Mouse (Mus musculus) megakaryocyte-erythroid progenitor cell, adult 5 weeks (primary cell): ENCODE measurements around the gene Zfp870. TPM values are rescaled to one million over a fixed set of nuclear protein-coding genes. Genes with fewer than 3 reads are reported as not detected.

ENCODE experiments used
- polyA plus RNA-seq: library from polyadenylated mRNA; stranded (reverse); fragments of >175 nt; gene quantifications from 2 replicates; pipeline ENCODE4 v1.2.3, GENCODE M21; 2012

Zfp870 gene
- 0.14 and 0.45 TPM in 2 replicates for polyA plus RNA-seq

DNA sequence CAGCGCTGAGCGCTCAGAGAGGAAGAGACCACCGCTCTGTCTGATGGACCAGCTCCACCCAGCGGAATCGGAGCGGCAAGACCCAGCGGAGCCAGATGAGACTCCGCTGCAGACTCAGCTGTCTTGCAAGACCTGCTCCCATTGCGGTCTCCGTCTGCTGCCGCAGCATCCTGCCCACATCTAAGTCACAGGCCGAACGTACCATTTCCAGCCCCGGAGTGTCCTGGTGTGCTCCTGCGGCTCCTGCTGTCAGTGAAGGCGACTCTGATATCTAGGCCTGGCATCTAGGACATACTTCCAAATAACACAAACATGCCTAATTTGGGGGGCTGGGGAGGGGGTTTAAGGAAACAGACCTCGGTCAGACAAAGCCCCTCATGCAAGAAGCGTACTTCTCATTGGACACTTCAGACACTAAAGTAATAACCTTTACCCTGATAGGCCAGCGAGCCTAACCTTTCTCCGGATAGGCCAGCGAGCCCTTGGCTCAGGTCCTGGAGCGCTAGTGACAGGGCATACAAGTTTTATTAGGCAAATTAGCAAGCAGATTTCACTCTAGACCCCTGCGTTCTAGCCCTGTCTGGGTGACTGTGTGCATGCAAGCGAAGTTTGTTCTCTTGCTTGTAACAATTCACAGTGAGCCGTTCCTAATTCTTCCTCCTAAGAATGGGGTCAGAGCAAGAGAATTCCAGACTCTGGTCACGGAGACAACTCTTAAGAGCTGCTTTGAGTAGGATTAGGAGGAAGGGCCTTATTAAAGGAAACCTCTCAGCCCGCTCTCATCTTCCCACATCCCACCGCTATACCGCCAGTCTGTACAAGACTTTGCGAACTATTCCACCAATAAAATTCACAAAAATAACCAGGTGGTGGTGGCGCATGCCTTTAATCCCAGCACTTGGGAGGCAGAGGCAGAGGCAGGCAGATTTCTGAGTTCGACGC lies at the start of gene Zfp870:
TSS of gene Zfp870 (minus strand) at position 404 of the 942 bp plus-strand sequence.

DNA sequence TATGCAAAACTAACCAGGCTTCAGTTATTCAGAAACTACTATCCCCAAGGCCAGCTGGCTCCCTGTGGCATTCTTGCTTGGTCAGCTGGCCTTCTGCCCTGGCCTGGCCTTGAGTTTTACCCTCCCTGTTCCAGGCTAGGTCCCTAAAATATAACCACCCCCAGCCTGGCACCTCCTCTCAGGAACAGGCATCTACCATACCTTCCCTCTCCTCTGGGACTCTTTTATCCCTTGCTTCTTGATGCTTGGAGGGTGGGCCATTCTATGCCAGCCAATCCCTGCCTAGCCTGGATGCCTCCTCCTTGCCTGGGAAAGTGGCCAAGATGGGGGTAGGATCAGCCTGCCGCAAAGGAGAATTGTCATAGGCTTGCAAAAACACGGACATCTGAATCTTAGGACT lies 25.7 kb upstream of the Zfp870 start, which contains the start of gene Cyp4f14:
TSS of gene Cyp4f14 (minus strand) at position 212 of the 400 bp plus-strand sequence.

GRCm38 (mm10) chr17:32829540-32830417 lies 61.7 kb downstream of the Zfp870 start, which contains the start of gene Zfp799:
Zfp799 (minus strand) TSS chr17:32830261.

Other genes with a start within 250 kb of the Zfp870 start
- gene Cyp4f40, start 232.7 kb downstream of the Zfp870 start, polyA plus RNA-seq = not detected in 2 replicates
- not detected in 2 replicates for gene Cyp4f15, start 206.0 kb downstream of the Zfp870 start, polyA plus RNA-seq
- 0.65 and 1.6 TPM in 2 replicates for gene Zfp871, start 103.4 kb downstream of the Zfp870 start, polyA plus RNA-seq
- gene Zfp811, start 81.7 kb downstream of the Zfp870 start, polyA plus RNA-seq = not detected in 2 replicates
- gene Zfp799, start 61.4 kb downstream of the Zfp870 start, polyA plus RNA-seq = 0.16 and 0.35 TPM in 2 replicates
- not detected in 2 replicates for gene Cyp4f14, start 25.7 kb upstream of the Zfp870 start, polyA plus RNA-seq
- gene Cyp4f13, start 55.8 kb upstream of the Zfp870 start, polyA plus RNA-seq = 13.3 and 22.3 TPM in 2 replicates
- gene Zfp472, start 74.2 kb upstream of the Zfp870 start, polyA plus RNA-seq = 0.79 and 1.0 TPM in 2 replicates
- 0.13 and 0.27 TPM in 2 replicates for gene Zfp952, start 101.5 kb upstream of the Zfp870 start, polyA plus RNA-seq
- 0.05 and 0.14 TPM in 2 replicates for gene Zfp763, start 141.8 kb upstream of the Zfp870 start, polyA plus RNA-seq
- 0.01 TPM in 1 of 2 replicates, not detected in the other for gene 4921501E09Rik, start 176.4 kb upstream of the Zfp870 start, polyA plus RNA-seq
- 0.02 TPM in 1 of 2 replicates, not detected in the other for gene Zfp563, start 197.7 kb upstream of the Zfp870 start, polyA plus RNA-seq
- not detected in 2 replicates for gene Morc2b, start 248.0 kb upstream of the Zfp870 start, polyA plus RNA-seq